Mouse (Mus musculus): Measurements from ENCODE around the gene Midn. TPM values are rescaled to one million over a fixed set of nuclear protein-coding genes. Genes with fewer than 3 reads are reported as not detected.

Midn gene
- polyA plus RNA-seq, 1 experiment from 2014 or later: 46.2 TPM

DNA sequence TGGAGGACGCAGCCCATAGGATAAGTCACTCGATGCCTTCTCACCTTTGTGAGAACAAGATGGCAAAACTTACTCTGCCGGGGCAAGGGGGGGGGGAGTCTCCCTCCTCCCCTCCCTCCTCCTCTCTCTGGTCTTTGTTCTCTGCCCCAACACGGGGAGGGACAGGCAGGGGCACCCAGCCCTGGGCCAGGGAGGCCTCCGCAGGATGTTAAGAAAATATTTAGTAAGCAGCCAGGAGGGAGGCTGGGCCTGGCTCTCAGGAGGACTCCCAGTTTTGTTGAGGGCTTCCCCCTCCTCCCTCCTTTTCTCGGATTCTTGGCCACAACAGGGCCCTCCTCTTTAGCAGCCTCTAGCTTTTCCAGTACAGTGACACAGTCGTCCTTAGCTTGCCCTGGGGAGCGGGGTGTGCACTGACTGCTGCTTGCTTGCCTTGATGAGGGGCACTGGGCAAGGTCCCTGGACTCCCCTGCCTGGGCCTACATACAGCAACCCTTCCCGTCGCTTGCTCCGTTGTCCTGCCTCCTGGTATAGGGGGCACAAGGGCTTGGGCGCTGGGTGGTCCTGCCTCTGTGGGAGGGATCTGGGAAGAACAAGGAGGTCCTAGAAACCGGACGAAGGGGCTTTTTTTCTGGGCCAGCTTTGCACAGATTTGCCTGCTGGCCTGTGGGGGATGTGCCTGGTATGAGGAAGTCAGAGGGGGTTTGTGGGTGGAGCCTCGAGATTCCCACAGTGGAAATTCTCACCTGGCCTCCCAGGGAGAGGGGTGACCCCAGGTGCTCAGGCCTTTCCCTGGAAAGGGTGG lies 4.2 kb downstream of the Midn start:
- H3K4me3 ChIP-seq (ENCODE audit: low read length): peak overlapping the region; percentile 97
- H3K27me3 ChIP-seq (ENCODE audit: control insufficient read depth, insufficient read depth, low read length): no peaks in the 10 kb centered on the region
- peak overlapping the region; percentile 99 for H3K27ac ChIP-seq (ENCODE audit: low read depth, low read length)
- H3K36me3 ChIP-seq (ENCODE audit: control insufficient read depth, insufficient read depth, low read length): peaks cover 61% of the 10 kb centered on the region
- peak overlapping the region; percentile 87 for H3K4me2 ChIP-seq (replicated peaks; ENCODE audit: low read depth, low read length)
- ATAC-seq (ENCODE audit: low FRiP score, low TSS enrichment): no peak
- H3K4me1 ChIP-seq (ENCODE audit: control insufficient read depth, insufficient read depth, low read length): peaks cover 55% of the 10 kb centered on the region
- H3K9ac ChIP-seq (ENCODE audit: low read depth, low read length): peak overlapping the region; percentile 99
- H3K9me3 ChIP-seq (ENCODE audit: control insufficient read depth, low read length): no peaks in the 10 kb centered on the region
- WGBS: 1% methylated on average over 15 of the region's 15 CpGs

- Histone ChIP-seq H3K36me3 (ENCODE audit: control insufficient read depth, insufficient read depth, low read length) (peaks cover 66% of the 10 kb centered on the region), H3K27ac (ENCODE audit: low read depth, low read length) (peak overlapping the region; percentile 99), H3K9me3 (ENCODE audit: control insufficient read depth, low read length) (no peaks in the 10 kb centered on the region), H3K9ac (ENCODE audit: low read depth, low read length) (peak overlapping the region; percentile 99; the same call in 1 of the 2 replicates), H3K4me2 (replicated peaks; ENCODE audit: low read depth, low read length) (peak overlapping the region; percentile 87), H3K27me3 (ENCODE audit: control insufficient read depth, insufficient read depth, low read length) (no peaks in the 10 kb centered on the region), H3K4me1 (ENCODE audit: control insufficient read depth, insufficient read depth, low read length) (peaks cover 56% of the 10 kb centered on the region), H3K4me3 (ENCODE audit: low read length) (peak overlapping the region; percentile 97)
- WGBS: 17% methylated on average over 3 of the region's 3 CpGs
- no peak for ATAC-seq (ENCODE audit: low FRiP score, low TSS enrichment)
Observed at GRCm38 (mm10) chr10:80152873-80153260, 4.8 kb downstream of the Midn start.

DNA sequence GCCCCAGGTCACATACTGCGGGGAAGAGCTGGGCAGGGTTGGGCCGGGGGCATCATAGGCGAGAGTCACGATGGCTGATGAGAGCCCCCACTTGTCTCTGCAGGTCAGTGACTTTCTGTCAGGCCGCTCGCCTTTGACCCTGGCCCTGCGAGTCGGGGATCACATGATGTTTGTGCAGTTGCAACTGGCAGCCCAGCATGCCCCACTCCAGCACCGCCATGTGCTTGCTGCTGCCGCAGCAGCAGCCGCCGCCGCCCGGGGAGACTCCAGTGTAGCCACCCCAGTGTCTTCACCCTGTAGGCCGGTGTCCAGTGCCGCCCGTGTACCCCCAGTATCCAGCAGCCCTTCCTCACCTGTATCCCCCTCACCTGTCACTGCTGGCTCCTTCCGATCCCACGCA lies 5.6 kb downstream of the Midn start:
- peaks cover 66% of the 10 kb centered on the region for H3K36me3 ChIP-seq (ENCODE audit: control insufficient read depth, insufficient read depth, low read length)
- H3K4me2 ChIP-seq (replicated peaks; ENCODE audit: low read depth, low read length): peak overlapping the region; percentile 87
- H3K9me3 ChIP-seq (ENCODE audit: control insufficient read depth, low read length): no peaks in the 10 kb centered on the region
- peak overlapping the region; percentile 97; the same call in 1 of the 2 replicates for H3K4me3 ChIP-seq (ENCODE audit: low read length)
- no peaks in the 10 kb centered on the region for H3K27me3 ChIP-seq (ENCODE audit: control insufficient read depth, insufficient read depth, low read length)
- ATAC-seq (ENCODE audit: low FRiP score, low TSS enrichment): no peak
- peaks cover 64% of the 10 kb centered on the region for H3K4me1 ChIP-seq (ENCODE audit: control insufficient read depth, insufficient read depth, low read length)
- WGBS: 71% methylated on average over 19 of the region's 19 CpGs
- H3K27ac ChIP-seq (ENCODE audit: low read depth, low read length): peak overlapping the region; percentile 99; the same call in 1 of the 2 replicates
- H3K9ac ChIP-seq (ENCODE audit: low read depth, low read length): peak overlapping the region; percentile 99; the same call in 1 of the 2 replicates

DNA sequence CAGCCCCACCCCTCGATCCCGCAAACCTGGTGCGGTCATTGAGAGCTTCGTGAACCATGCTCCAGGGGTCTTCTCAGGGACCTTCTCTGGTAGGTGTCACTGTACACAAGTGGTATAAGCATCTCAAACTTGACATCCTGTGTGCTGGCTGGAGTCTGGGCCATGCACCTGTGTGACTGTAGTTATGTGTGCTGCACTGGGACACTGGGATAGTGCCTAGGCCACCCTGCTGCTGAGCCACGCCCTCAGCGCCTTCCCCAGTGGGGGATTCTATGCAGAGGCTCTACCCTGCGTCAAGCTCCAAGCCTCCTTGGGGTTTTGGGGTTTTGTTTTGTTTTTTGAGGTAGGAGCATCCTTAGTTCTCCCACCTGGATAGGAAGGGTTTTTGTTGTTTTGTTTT lies 6.3 kb downstream of the Midn start:
- H3K27ac ChIP-seq (ENCODE audit: low read depth, low read length): no peak overlapping the region
- WGBS: 82% methylated on average over 7 of the region's 7 CpGs
- no peak overlapping the region for H3K9ac ChIP-seq (ENCODE audit: low read depth, low read length)

GRCm38 (mm10) chr10:80155277-80155676 lies 7.2 kb downstream of the Midn start:
- WGBS: 37% methylated on average over 1 of the region's 1 CpGs

More for the DNA sequence above, 6.3 kb downstream of the Midn start:
- no peak overlapping the region for H3K4me2 ChIP-seq (replicated peaks; ENCODE audit: low read depth, low read length)
- H3K4me1 ChIP-seq (ENCODE audit: control insufficient read depth, insufficient read depth, low read length): peaks cover 71% of the 10 kb centered on the region
- H3K36me3 ChIP-seq (ENCODE audit: control insufficient read depth, insufficient read depth, low read length): peaks cover 66% of the 10 kb centered on the region
- ATAC-seq (ENCODE audit: low FRiP score, low TSS enrichment): no peak
- 0 out of 2 replicates have a peak overlapping the region, but pooled peaks have one; percentile 2 for H3K4me3 ChIP-seq (ENCODE audit: low read length)
- H3K27me3 ChIP-seq (ENCODE audit: control insufficient read depth, insufficient read depth, low read length): no peaks in the 10 kb centered on the region
- no peaks in the 10 kb centered on the region for H3K9me3 ChIP-seq (ENCODE audit: control insufficient read depth, low read length)

GRCm38 (mm10) chr10:80156002-80156751 lies 8.1 kb downstream of the Midn start:
- H3K36me3 ChIP-seq (ENCODE audit: control insufficient read depth, insufficient read depth, low read length): peaks cover 65% of the 10 kb centered on the region
- whole genome bisulfite sequencing: 81% methylated on average over 29 of the region's 29 CpGs
- no peak for ATAC-seq (ENCODE audit: low FRiP score, low TSS enrichment)
- H3K4me3 ChIP-seq (ENCODE audit: low read length): no peak overlapping the region
- H3K9me3 ChIP-seq (ENCODE audit: control insufficient read depth, low read length): no peaks in the 10 kb centered on the region
- no peaks in the 10 kb centered on the region for H3K27me3 ChIP-seq (ENCODE audit: control insufficient read depth, insufficient read depth, low read length)
- peaks cover 82% of the 10 kb centered on the region for H3K4me1 ChIP-seq (ENCODE audit: control insufficient read depth, insufficient read depth, low read length)
- H3K27ac ChIP-seq (ENCODE audit: low read depth, low read length): peak overlapping the region; percentile 37; the same call in 1 of the 2 replicates
- H3K9ac ChIP-seq (ENCODE audit: low read depth, low read length): peak overlapping the region; percentile 23; the same call in 1 of the 2 replicates
- H3K4me2 ChIP-seq (replicated peaks; ENCODE audit: low read depth, low read length): no peak overlapping the region

More at GRCm38 (mm10) chr10:80155277-80155676, 7.2 kb downstream of the Midn start:
- Histone ChIP-seq H3K4me2 (replicated peaks; ENCODE audit: low read depth, low read length) (no peak overlapping the region), H3K4me1 (ENCODE audit: control insufficient read depth, insufficient read depth, low read length) (peaks cover 73% of the 10 kb centered on the region), H3K4me3 (ENCODE audit: low read length) (no peak overlapping the region), H3K9ac (ENCODE audit: low read depth, low read length) (peak overlapping the region; percentile 20; the same call in 1 of the 2 replicates), H3K9me3 (ENCODE audit: control insufficient read depth, low read length) (no peaks in the 10 kb centered on the region), H3K27me3 (ENCODE audit: control insufficient read depth, insufficient read depth, low read length) (no peaks in the 10 kb centered on the region), H3K36me3 (ENCODE audit: control insufficient read depth, insufficient read depth, low read length) (peaks cover 66% of the 10 kb centered on the region), H3K27ac (ENCODE audit: low read depth, low read length) (0 out of 2 replicates have a peak overlapping the region, but pooled peaks have one; percentile 12)
- ATAC-seq (ENCODE audit: low FRiP score, low TSS enrichment): no peak

GRCm38 (mm10) chr10:80156752-80157053 lies 8.6 kb downstream of the Midn start:
- Histone ChIP-seq H3K36me3 (ENCODE audit: control insufficient read depth, insufficient read depth, low read length) (peaks cover 60% of the 10 kb centered on the region), H3K9me3 (ENCODE audit: control insufficient read depth, low read length) (no peaks in the 10 kb centered on the region), H3K4me3 (ENCODE audit: low read length) (no peak overlapping the region), H3K4me2 (replicated peaks; ENCODE audit: low read depth, low read length) (no peak overlapping the region), H3K9ac (ENCODE audit: low read depth, low read length) (peak overlapping the region; percentile 23; the same call in 1 of the 2 replicates), H3K4me1 (ENCODE audit: control insufficient read depth, insufficient read depth, low read length) (peaks cover 88% of the 10 kb centered on the region), H3K27me3 (ENCODE audit: control insufficient read depth, insufficient read depth, low read length) (no peaks in the 10 kb centered on the region), H3K27ac (ENCODE audit: low read depth, low read length) (peak overlapping the region; percentile 99; the same call in 1 of the 2 replicates)
- 49% methylated on average over 7 of the region's 7 CpGs for WGBS
- ATAC-seq (ENCODE audit: low FRiP score, low TSS enrichment): no peak

DNA sequence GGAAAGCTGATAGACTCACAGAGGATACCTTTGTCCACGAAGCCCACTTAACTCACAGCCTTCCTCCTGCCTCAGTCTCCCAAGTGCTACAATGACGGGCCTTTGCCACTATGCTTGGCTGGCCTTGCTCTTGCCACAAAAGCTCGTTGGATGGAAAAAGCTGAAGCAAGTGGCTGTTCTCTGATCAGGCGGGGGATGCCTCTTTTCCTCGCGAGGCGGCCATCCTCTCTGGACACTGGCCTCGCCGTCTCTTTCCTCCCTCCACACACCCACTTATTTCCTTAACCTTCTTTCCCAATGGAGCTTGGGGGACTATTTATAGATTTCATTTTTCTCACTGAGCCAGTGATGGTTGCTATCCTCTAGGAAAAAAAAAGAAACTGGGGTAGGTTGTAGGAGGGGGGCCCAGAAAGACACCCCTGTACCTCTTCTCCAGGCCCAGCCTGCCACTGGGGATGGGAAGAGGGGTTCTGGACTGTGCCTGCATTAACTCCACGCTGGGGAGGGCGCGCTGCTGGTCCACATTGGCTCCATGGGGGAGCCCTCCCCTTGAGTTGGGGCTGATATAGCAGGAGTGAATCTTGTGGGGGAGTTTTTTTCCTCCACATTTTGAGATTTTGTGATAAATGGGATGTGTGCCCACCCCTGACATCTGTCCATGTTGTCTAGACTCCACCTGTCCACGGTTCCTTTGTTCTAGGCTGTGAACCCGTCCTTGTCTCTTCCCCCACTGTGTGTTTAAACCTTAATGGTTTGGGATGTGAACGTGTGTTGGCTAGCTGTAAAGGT lies 9.3 kb downstream of the Midn start:
- peaks cover 53% of the 10 kb centered on the region for H3K36me3 ChIP-seq (ENCODE audit: control insufficient read depth, insufficient read depth, low read length)
- H3K4me3 ChIP-seq (ENCODE audit: low read length): no peak overlapping the region
- WGBS: 55% methylated on average over 15 of the region's 15 CpGs
- no peak for ATAC-seq (ENCODE audit: low FRiP score, low TSS enrichment)
- peak overlapping the region; percentile 21; the same call in 1 of the 2 replicates for H3K4me2 ChIP-seq (replicated peaks; ENCODE audit: low read depth, low read length)
- no peaks in the 10 kb centered on the region for H3K9me3 ChIP-seq (ENCODE audit: control insufficient read depth, low read length)
- peak overlapping the region; percentile 99; the same call in 1 of the 2 replicates for H3K27ac ChIP-seq (ENCODE audit: low read depth, low read length)
- H3K27me3 ChIP-seq (ENCODE audit: control insufficient read depth, insufficient read depth, low read length): no peaks in the 10 kb centered on the region
- peaks cover 91% of the 10 kb centered on the region for H3K4me1 ChIP-seq (ENCODE audit: control insufficient read depth, insufficient read depth, low read length)
- H3K9ac ChIP-seq (ENCODE audit: low read depth, low read length): peak overlapping the region; percentile 8; the same call in 1 of the 2 replicates

All from kidney, embryonic 14.5 days (tissue).